Mouse (Mus musculus): ENCODE measurements around the gene Foxa3. TPM values are rescaled to one million over a fixed set of nuclear protein-coding genes. Genes with fewer than 3 reads are reported as not detected.

Foxa3 gene
- total RNA-seq, 1 experiment from 2014 or later: not detected

DNA sequence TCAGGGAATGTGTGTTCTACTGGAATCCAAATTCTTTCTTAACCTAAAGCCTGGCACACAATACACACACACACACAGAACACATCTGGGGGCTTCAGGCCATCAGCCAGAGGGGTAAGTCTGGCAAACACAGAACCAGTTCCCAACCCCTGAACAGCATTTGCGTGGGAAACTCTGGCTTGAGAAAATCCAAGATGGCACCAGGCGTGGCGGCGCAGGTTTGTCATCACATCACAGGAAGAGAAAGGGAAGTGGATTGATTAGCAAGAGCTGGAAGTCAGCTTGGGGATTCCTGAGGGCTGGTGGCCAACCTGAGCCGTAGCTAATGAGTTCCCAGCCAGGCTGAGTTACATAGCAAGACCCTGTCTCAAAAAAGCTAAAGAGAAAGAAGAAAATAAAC lies 58.0 kb downstream of the Foxa3 start:
- no peak for ATAC-seq (replicated peaks; ENCODE audit: insufficient number of reproducible peaks, low FRiP score, low TSS enrichment, poor library complexity, severe bottlenecking)

DNA sequence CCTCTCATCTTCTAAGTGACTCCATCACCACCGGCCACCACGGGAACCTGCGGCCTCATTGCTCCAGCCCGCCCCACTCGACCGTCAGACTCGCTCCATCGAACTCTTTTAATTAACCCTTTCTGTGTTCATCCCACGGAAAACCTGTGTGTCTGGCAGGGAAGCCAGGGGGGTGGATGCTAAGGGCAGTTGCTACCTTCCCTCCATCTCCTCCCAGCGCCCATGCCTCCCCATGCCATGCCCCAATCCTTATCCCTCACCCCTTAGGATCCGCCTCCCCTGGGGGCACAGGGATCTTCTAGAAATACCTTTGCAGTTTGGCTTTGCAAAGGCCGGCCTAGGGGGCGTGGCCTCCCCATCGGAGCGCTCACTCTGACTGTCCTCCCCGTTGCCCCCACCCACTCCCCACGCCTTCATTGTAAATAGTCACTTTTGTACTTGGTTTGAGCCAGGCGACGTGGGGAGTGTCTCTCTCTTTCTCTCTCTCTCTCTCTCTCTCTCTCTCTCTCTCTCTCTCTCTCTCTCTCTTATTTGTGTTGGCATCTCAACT lies 60.0 kb downstream of the Foxa3 start:
- ATAC-seq (replicated peaks; ENCODE audit: insufficient number of reproducible peaks, low FRiP score, low TSS enrichment, poor library complexity, severe bottlenecking): no peak

Other genes with a start within 250 kb of the Foxa3 start
- gene Psg19, start 225.0 kb downstream of the Foxa3 start, total RNA-seq (2017): not detected in 3 replicates
- gene Psg17, start 201.9 kb downstream of the Foxa3 start, total RNA-seq (2017): not detected in 3 replicates
- 0.19 to 0.75 TPM in 2 of 3 replicates, not detected in the other for gene Mill2, start 183.6 kb downstream of the Foxa3 start, total RNA-seq (2017)
- 88.5 to 148 TPM (median 139 TPM) in 3 replicates for gene Pglyrp1, start 152.2 kb downstream of the Foxa3 start, total RNA-seq (2017)
- gene Ccdc61, start 113.1 kb downstream of the Foxa3 start, total RNA-seq (2017): 10.6 to 30.0 TPM (median 24.7 TPM) in 3 replicates
- not detected in 3 replicates for gene Nova2, start 97.7 kb downstream of the Foxa3 start, total RNA-seq (2017)
- gene Nanos2, start 36.1 kb downstream of the Foxa3 start, total RNA-seq (2017): 0.49 TPM in 1 of 3 replicates, not detected in the others
- gene Mypop, start 32.3 kb downstream of the Foxa3 start, total RNA-seq (2017): 0.75 to 2.1 TPM in 2 of 3 replicates, not detected in the other
- 7.1 to 10.5 TPM (median 7.8 TPM) in 3 replicates for gene Irf2bp1, start 19.5 kb downstream of the Foxa3 start, total RNA-seq (2017)
- 23.9 to 51.1 TPM (median 38.5 TPM) in 3 replicates for gene Sympk, start 839 bp upstream of the Foxa3 start, total RNA-seq (2017)
- gene Rsph6a, start 31.2 kb upstream of the Foxa3 start, total RNA-seq (2017): not detected in 3 replicates
- gene Dmwd, start 52.7 kb upstream of the Foxa3 start, total RNA-seq (2017): 0.39 to 3.2 TPM (median 0.43 TPM) in 3 replicates
- 0.97 to 1.5 TPM in 2 of 3 replicates, not detected in the other for gene Dmpk, start 60.3 kb upstream of the Foxa3 start, total RNA-seq (2017)
- gene Six5, start 71.1 kb upstream of the Foxa3 start, total RNA-seq (2017): not detected in 3 replicates
- not detected in 3 replicates for gene Gm4969, start 94.8 kb upstream of the Foxa3 start, total RNA-seq (2017)
- gene Fbxo46, start 96.3 kb upstream of the Foxa3 start, total RNA-seq (2017): 6.7 to 11.5 TPM (median 7.1 TPM) in 3 replicates
- 2.4 to 4.9 TPM (median 3.9 TPM) in 3 replicates for gene Qpctl, start 125.8 kb upstream of the Foxa3 start, total RNA-seq (2017)
- 27.7 to 42.9 TPM (median 30.8 TPM) in 3 replicates for gene Snrpd2, start 126.2 kb upstream of the Foxa3 start, total RNA-seq (2017)
- not detected in 3 replicates for gene Gipr, start 142.6 kb upstream of the Foxa3 start, total RNA-seq (2017)
- gene Eml2, start 152.9 kb upstream of the Foxa3 start, total RNA-seq (2017): 9.4 to 12.2 TPM (median 9.9 TPM) in 3 replicates
- gene Gpr4, start 189.0 kb upstream of the Foxa3 start, total RNA-seq (2017): 0.19 to 0.32 TPM in 2 of 3 replicates, not detected in the other
- 11.5 to 32.0 TPM (median 14.7 TPM) in 3 replicates for gene Opa3, start 204.8 kb upstream of the Foxa3 start, total RNA-seq (2017)
- gene Vasp, start 248.3 kb upstream of the Foxa3 start, total RNA-seq (2017): 230 to 263 TPM (median 254 TPM) in 3 replicates